Comparison of ENCODE assay signal across 26 mouse cellular contexts in genomic region chr13:58704141-58704540, GRCm38 (mm10).
DNase-seq lines count a peak whose midpoint lies in the region; ATAC-seq and TF ChIP-seq lines count a peak whose summit lies in the region.
"Had no signal": no experiment of that assay in that cellular context is flagged by ENCODE, and none has a peak within 500 bp of the region (broad histone marks: within the 10 kb centered on the region; RNA-seq: fewer than 3 reads in every experiment).

No protein-coding gene starts in this region.

- H3K4me3 ChIP-seq in forebrain, embryonic 13.5 days = no peak overlapping the region
- H3K4me3 ChIP-seq in forebrain, embryonic 11.5 days (ENCODE audit: low read depth, low read length) = no peak overlapping the region
- H3K4me3 ChIP-seq in forebrain, postnatal 0 days (ENCODE audit: low read depth, low read length) = no peak overlapping the region
- H3K4me3 ChIP-seq in forebrain, embryonic 15.5 days = no peak overlapping the region
- H3K4me3 ChIP-seq in midbrain, embryonic 12.5 days = no peak overlapping the region
- H3K4me3 ChIP-seq in midbrain, postnatal 0 days (ENCODE audit: low read depth, low read length) = no peak overlapping the region
- H3K4me3 ChIP-seq in hindbrain, embryonic 16.5 days (ENCODE audit: low read length) = no peak overlapping the region
- H3K4me3 ChIP-seq: embryonic facial prominence, embryonic 12.5 days; embryonic facial prominence, embryonic 15.5 days; heart, adult 2 months; heart, embryonic 10.5 days; hindbrain, embryonic 12.5 days; hindbrain, embryonic 15.5 days; intestine, embryonic 15.5 days had no signal

- no peak for DNase-seq in forebrain, embryonic 11.5 days (ENCODE audit: low spot score)
- DNase-seq in forebrain, postnatal 0 days = no peak
- no peak for DNase-seq in midbrain, postnatal 0 days (ENCODE audit: low spot score)
- DNase-seq: adrenal gland, postnatal 14 days; B cell, adult 2 months; cerebellum, adult 11-12 months; cerebellum, adult 8-10 months; cerebellum, postnatal 10 days; cerebellum, postnatal 36 days; gastrocnemius, postnatal 25 days; heart, adult 2 months; kidney, adult 11 months; kidney, adult 8-10 months had no signal

- H3K9ac ChIP-seq in forebrain, embryonic 13.5 days = no peak overlapping the region
- H3K9ac ChIP-seq in forebrain, embryonic 11.5 days (ENCODE audit: low read length) = no peak overlapping the region
- H3K9ac ChIP-seq in forebrain, postnatal 0 days = no peak overlapping the region
- no peak overlapping the region for H3K9ac ChIP-seq in forebrain, embryonic 15.5 days (replicated peaks)
- no peak overlapping the region for H3K9ac ChIP-seq in midbrain, embryonic 12.5 days (replicated peaks)
- H3K9ac ChIP-seq in midbrain, postnatal 0 days (replicated peaks; ENCODE audit: low read length, poor library complexity, severe bottlenecking) = no peak overlapping the region
- H3K9ac ChIP-seq in hindbrain, embryonic 16.5 days (ENCODE audit: low read depth, low read length) = no peak overlapping the region
- H3K9ac ChIP-seq: embryonic facial prominence, embryonic 12.5 days; embryonic facial prominence, embryonic 15.5 days; hindbrain, embryonic 12.5 days; hindbrain, embryonic 15.5 days; intestine, embryonic 15.5 days had no signal

- no peak overlapping the region for H3K27ac ChIP-seq in forebrain, embryonic 13.5 days
- no peak overlapping the region for H3K27ac ChIP-seq in forebrain, embryonic 11.5 days (ENCODE audit: low read depth, low read length)
- no peak overlapping the region for H3K27ac ChIP-seq in forebrain, postnatal 0 days (ENCODE audit: low read depth, low read length)
- H3K27ac ChIP-seq in forebrain, embryonic 15.5 days (replicated peaks) = no peak overlapping the region
- H3K27ac ChIP-seq in midbrain, embryonic 12.5 days (replicated peaks) = no peak overlapping the region
- H3K27ac ChIP-seq in midbrain, postnatal 0 days (ENCODE audit: low read depth, low read length) = no peak overlapping the region
- no peak overlapping the region for H3K27ac ChIP-seq in hindbrain, embryonic 16.5 days (ENCODE audit: low read depth, low read length)
- H3K27ac ChIP-seq: embryonic facial prominence, embryonic 12.5 days; embryonic facial prominence, embryonic 15.5 days; heart, adult 2 months; heart, embryonic 10.5 days; hindbrain, embryonic 12.5 days; hindbrain, embryonic 15.5 days; intestine, embryonic 15.5 days had no signal

- 36% methylated on average over 4 of the region's 4 CpGs for WGBS in forebrain, embryonic 13.5 days
- WGBS in forebrain, embryonic 11.5 days = 61% methylated on average over 4 of the region's 4 CpGs
- WGBS in forebrain, postnatal 0 days = 18% methylated on average over 4 of the region's 4 CpGs
- WGBS in forebrain, embryonic 15.5 days = 26% methylated on average over 4 of the region's 4 CpGs
- WGBS in midbrain, embryonic 12.5 days = 54% methylated on average over 4 of the region's 4 CpGs
- WGBS in midbrain, postnatal 0 days = 34% methylated on average over 4 of the region's 4 CpGs
- WGBS in hindbrain, embryonic 16.5 days = 30% methylated on average over 4 of the region's 4 CpGs

- ATAC-seq in forebrain, embryonic 13.5 days = 0 out of 2 replicates have a peak, but pooled peaks have one; percentile 36
- ATAC-seq in forebrain, embryonic 11.5 days (replicated peaks; ENCODE audit: low FRiP score) = no peak
- ATAC-seq in forebrain, postnatal 0 days = peak; percentile 23; the same call in 1 of the 2 replicates
- ATAC-seq in forebrain, embryonic 15.5 days (replicated peaks) = no peak
- ATAC-seq in midbrain, embryonic 12.5 days (ENCODE audit: low FRiP score, low read depth) = peak; percentile 44; the same call in 1 of the 2 replicates
- ATAC-seq in midbrain, postnatal 0 days (ENCODE audit: low FRiP score) = no peak
- ATAC-seq in hindbrain, embryonic 16.5 days = no peak
- ATAC-seq: intestine, embryonic 15.5 days; Patski had no signal

- H3K36me3 ChIP-seq in forebrain, embryonic 13.5 days (ENCODE audit: poor library complexity, severe bottlenecking) = no peaks in the 10 kb centered on the region
- H3K36me3 ChIP-seq in forebrain, embryonic 11.5 days (ENCODE audit: control insufficient read depth, insufficient read depth, low read length) = no peaks in the 10 kb centered on the region
- H3K36me3 ChIP-seq in forebrain, postnatal 0 days (ENCODE audit: insufficient read depth) = no peaks in the 10 kb centered on the region
- H3K36me3 ChIP-seq in forebrain, embryonic 15.5 days = no peaks in the 10 kb centered on the region
- no peaks in the 10 kb centered on the region for H3K36me3 ChIP-seq in midbrain, embryonic 12.5 days
- no peaks in the 10 kb centered on the region for H3K36me3 ChIP-seq in midbrain, postnatal 0 days (ENCODE audit: insufficient read depth, low read length)
- no peaks in the 10 kb centered on the region for H3K36me3 ChIP-seq in hindbrain, embryonic 16.5 days (ENCODE audit: control insufficient read depth, insufficient read depth, low read length)
- H3K36me3 ChIP-seq: embryonic facial prominence, embryonic 12.5 days; embryonic facial prominence, embryonic 15.5 days; G1E; heart, embryonic 10.5 days; hindbrain, embryonic 12.5 days; hindbrain, embryonic 15.5 days; intestine, embryonic 15.5 days had no signal

- H3K27me3 ChIP-seq in forebrain, embryonic 13.5 days = no peaks in the 10 kb centered on the region
- no peaks in the 10 kb centered on the region for H3K27me3 ChIP-seq in forebrain, embryonic 11.5 days (ENCODE audit: control insufficient read depth, insufficient read depth, low read length)
- H3K27me3 ChIP-seq in forebrain, postnatal 0 days (ENCODE audit: insufficient read depth, low read length) = no peaks in the 10 kb centered on the region
- no peaks in the 10 kb centered on the region for H3K27me3 ChIP-seq in forebrain, embryonic 15.5 days
- H3K27me3 ChIP-seq in midbrain, embryonic 12.5 days = no peaks in the 10 kb centered on the region
- no peaks in the 10 kb centered on the region for H3K27me3 ChIP-seq in midbrain, postnatal 0 days (ENCODE audit: insufficient read depth, low read length)
- no peaks in the 10 kb centered on the region for H3K27me3 ChIP-seq in hindbrain, embryonic 16.5 days (replicated peaks; ENCODE audit: control insufficient read depth, insufficient read depth, low read length)
- H3K27me3 ChIP-seq: CH12.LX; embryonic facial prominence, embryonic 12.5 days; embryonic facial prominence, embryonic 15.5 days; hindbrain, embryonic 12.5 days; hindbrain, embryonic 15.5 days; intestine, embryonic 15.5 days had no signal

- H3K9me3 ChIP-seq in forebrain, embryonic 13.5 days (replicated peaks) = no peaks in the 10 kb centered on the region
- no peaks in the 10 kb centered on the region for H3K9me3 ChIP-seq in forebrain, embryonic 11.5 days (ENCODE audit: control insufficient read depth, low read length)
- no peaks in the 10 kb centered on the region for H3K9me3 ChIP-seq in forebrain, postnatal 0 days (ENCODE audit: low read length)
- no peaks in the 10 kb centered on the region for H3K9me3 ChIP-seq in forebrain, embryonic 15.5 days
- H3K9me3 ChIP-seq in midbrain, embryonic 12.5 days = no peaks in the 10 kb centered on the region
- no peaks in the 10 kb centered on the region for H3K9me3 ChIP-seq in midbrain, postnatal 0 days (ENCODE audit: low read length)
- no peaks in the 10 kb centered on the region for H3K9me3 ChIP-seq in hindbrain, embryonic 16.5 days (ENCODE audit: control insufficient read depth, low read length)
- H3K9me3 ChIP-seq: embryonic facial prominence, embryonic 12.5 days; embryonic facial prominence, embryonic 15.5 days; heart, embryonic 10.5 days; hindbrain, embryonic 12.5 days; hindbrain, embryonic 15.5 days; intestine, embryonic 15.5 days had no signal

- H3K4me2 ChIP-seq in forebrain, embryonic 13.5 days = no peak overlapping the region
- H3K4me2 ChIP-seq in forebrain, embryonic 11.5 days (ENCODE audit: low read depth, low read length, severe bottlenecking) = no peak overlapping the region
- no peak overlapping the region for H3K4me2 ChIP-seq in forebrain, postnatal 0 days (ENCODE audit: low read depth)
- no peak overlapping the region for H3K4me2 ChIP-seq in forebrain, embryonic 15.5 days (replicated peaks)
- H3K4me2 ChIP-seq in midbrain, embryonic 12.5 days (replicated peaks) = no peak overlapping the region
- H3K4me2 ChIP-seq in midbrain, postnatal 0 days (ENCODE audit: low read depth, low read length, poor library complexity, severe bottlenecking) = no peak overlapping the region
- H3K4me2 ChIP-seq in hindbrain, embryonic 16.5 days (ENCODE audit: low read length) = no peak overlapping the region
- H3K4me2 ChIP-seq: embryonic facial prominence, embryonic 12.5 days; embryonic facial prominence, embryonic 15.5 days; hindbrain, embryonic 12.5 days; hindbrain, embryonic 15.5 days; intestine, embryonic 15.5 days had no signal

- TF ChIP-seq CTCF in forebrain, postnatal 0 days (IDR thresholded peaks at IDR 0.05; ENCODE audit: low read depth) = no peak
- no peak for TF ChIP-seq CTCF in midbrain, postnatal 0 days (IDR thresholded peaks at IDR 0.05)

- H3K4me1 ChIP-seq in forebrain, embryonic 13.5 days = peaks cover 18% of the 10 kb centered on the region
- no peaks in the 10 kb centered on the region for H3K4me1 ChIP-seq in forebrain, embryonic 11.5 days (replicated peaks; ENCODE audit: control insufficient read depth, insufficient read depth, low read length)
- H3K4me1 ChIP-seq in forebrain, postnatal 0 days (ENCODE audit: insufficient read depth) = peaks cover 7% of the 10 kb centered on the region; the same call in 1 of the 2 replicates
- peaks cover 15% of the 10 kb centered on the region for H3K4me1 ChIP-seq in forebrain, embryonic 15.5 days
- peaks cover 8% of the 10 kb centered on the region; the same call in 1 of the 2 replicates for H3K4me1 ChIP-seq in midbrain, embryonic 12.5 days
- no peaks in the 10 kb centered on the region for H3K4me1 ChIP-seq in midbrain, postnatal 0 days (ENCODE audit: insufficient read depth, low read length)
- no peaks in the 10 kb centered on the region for H3K4me1 ChIP-seq in hindbrain, embryonic 16.5 days (ENCODE audit: control insufficient read depth, insufficient read depth, low read depth, low read length)
- H3K4me1 ChIP-seq: embryonic facial prominence, embryonic 12.5 days; heart, embryonic 10.5 days; hindbrain, embryonic 15.5 days; intestine, embryonic 15.5 days had no signal

Comparison
In these comparisons a context has a peak if more than half of its experiments do, and no peak if none do; other contexts are left out.
1. ATAC-seq: peak in forebrain, embryonic 13.5 days (single experiment), forebrain, postnatal 0 days (single experiment) and midbrain, embryonic 12.5 days (single experiment); none in forebrain, embryonic 11.5 days (single experiment), forebrain, embryonic 15.5 days (single experiment), midbrain, postnatal 0 days (single experiment) and hindbrain, embryonic 16.5 days (single experiment).